Mouse (Mus musculus) megakaryocyte progenitor cell, adult 5-6 weeks (primary cell): Measurements from ENCODE around the gene Insig2. TPM values are rescaled to one million over a fixed set of nuclear protein-coding genes. Genes with fewer than 3 reads are reported as not detected.

Experiments
- total RNA-seq, 2 experiments: library from RNA; stranded (forward) in 1 of 2; stranded (reverse) in 1 of 2; fragments of 157-497, 149-512 nt in 1 of 2; fragments of 200-1000 nt in 1 of 2; gene quantifications; 2 replicates each; pipeline versions ENCODE4 v1.2.3 to v1.2.4; 2015 to 2017

The Insig2 gene
- total RNA-seq, 2 experiments from 2014 or later, result 8.2 to 24.8 TPM

Other genes starting within 250 kb of the Insig2 start
- gene Ccdc93, start 98.5 kb upstream of the Insig2 start, total RNA-seq (2015), result 13.3 and 17.0 TPM in 2 replicates
- gene Ccdc93, start 98.5 kb upstream of the Insig2 start, total RNA-seq (2017), result 26.3 and 31.4 TPM in 2 replicates
- gene Htr5b, start 195.9 kb upstream of the Insig2 start, total RNA-seq (2015), result not detected in 2 replicates
- not detected in 2 replicates for gene Htr5b, start 195.9 kb upstream of the Insig2 start, total RNA-seq (2017)
- 172 and 208 TPM in 2 replicates for gene Ddx18, start 235.4 kb upstream of the Insig2 start, total RNA-seq (2015)
- gene Ddx18, start 235.4 kb upstream of the Insig2 start, total RNA-seq (2017), result 95.4 TPM in 2 replicates